31 mouse cellular contexts compared by ENCODE assay signal in genomic region chr13:24488526-24489070, GRCm38 (mm10).
"Had no signal": no experiment of that assay in that cellular context is flagged by ENCODE, and none has a peak within 500 bp of the region (broad histone marks: within the 10 kb centered on the region; RNA-seq: fewer than 3 reads in every experiment).

No protein-coding gene starts in this region.

- H3K9ac ChIP-seq: limb, embryonic 12.5 days; limb, embryonic 13.5 days; limb, embryonic 15.5 days; liver, embryonic 12.5 days; liver, embryonic 13.5 days; liver, embryonic 14.5 days; liver, embryonic 15.5 days; liver, postnatal 0 days; lung, embryonic 14.5 days; lung, embryonic 15.5 days; midbrain, embryonic 12.5 days; midbrain, embryonic 13.5 days; midbrain, embryonic 15.5 days; neural tube, embryonic 12.5 days; neural tube, embryonic 13.5 days had no signal

- DNase-seq: left cerebral cortex, postnatal 4 days; liver; liver, embryonic 13.5 days; liver, postnatal 0 days; lung, adult 18-20 months; lung, adult 2 months; lung, embryonic 14.5 days; lung, postnatal 10 days; lung, postnatal 14 days; lung, postnatal 36 days; midbrain, embryonic 14.5 days had no signal

- H3K4me1 ChIP-seq: limb, embryonic 12.5 days; limb, embryonic 15.5 days; lung, embryonic 15.5 days; midbrain, embryonic 10.5 days; midbrain, embryonic 12.5 days; neural tube, embryonic 12.5 days; neural tube, embryonic 13.5 days had no signal

- ATAC-seq: liver, embryonic 12.5 days; liver, postnatal 0 days; midbrain, embryonic 13.5 days; midbrain, embryonic 15.5 days; midbrain, embryonic 16.5 days had no signal

- H3K4me3 ChIP-seq: limb, embryonic 10.5 days; limb, embryonic 12.5 days; limb, embryonic 13.5 days; limb, embryonic 15.5 days; liver, embryonic 12.5 days; liver, embryonic 13.5 days; liver, embryonic 15.5 days; lung, embryonic 15.5 days; megakaryocyte, embryonic 14.5 days; midbrain, embryonic 10.5 days; midbrain, embryonic 12.5 days; midbrain, embryonic 13.5 days; midbrain, embryonic 15.5 days; myocyte; neural tube, embryonic 12.5 days; neural tube, embryonic 13.5 days had no signal

- H3K4me2 ChIP-seq: limb, embryonic 12.5 days; limb, embryonic 13.5 days; limb, embryonic 15.5 days; liver, embryonic 11.5 days; liver, embryonic 12.5 days; liver, embryonic 13.5 days; liver, embryonic 15.5 days; lung, embryonic 14.5 days; lung, embryonic 15.5 days; midbrain, embryonic 11.5 days; midbrain, embryonic 12.5 days; midbrain, embryonic 13.5 days; midbrain, embryonic 15.5 days; neural tube, embryonic 12.5 days; neural tube, embryonic 13.5 days had no signal

- H3K36me3 ChIP-seq: limb, embryonic 10.5 days; limb, embryonic 12.5 days; limb, embryonic 13.5 days; limb, embryonic 15.5 days; liver, embryonic 12.5 days; liver, embryonic 13.5 days; liver, embryonic 15.5 days; lung, embryonic 15.5 days; midbrain, embryonic 10.5 days; midbrain, embryonic 12.5 days; midbrain, embryonic 13.5 days; midbrain, embryonic 15.5 days; neural tube, embryonic 12.5 days; neural tube, embryonic 13.5 days had no signal

- H3K27me3 ChIP-seq: limb, embryonic 12.5 days; limb, embryonic 15.5 days; liver, embryonic 12.5 days; liver, embryonic 13.5 days; liver, embryonic 15.5 days; lung, embryonic 15.5 days; megakaryocyte, embryonic 14.5 days; midbrain, embryonic 12.5 days; midbrain, embryonic 13.5 days; midbrain, embryonic 15.5 days; neural tube, embryonic 12.5 days; neural tube, embryonic 13.5 days had no signal

- H3K9me3 ChIP-seq: limb, embryonic 10.5 days; limb, embryonic 12.5 days; limb, embryonic 13.5 days; limb, embryonic 15.5 days; liver, embryonic 12.5 days; liver, embryonic 13.5 days; liver, embryonic 15.5 days; lung, embryonic 15.5 days; megakaryocyte, embryonic 14.5 days; midbrain, embryonic 10.5 days; midbrain, embryonic 12.5 days; midbrain, embryonic 13.5 days; midbrain, embryonic 15.5 days; neural tube, embryonic 12.5 days; neural tube, embryonic 13.5 days had no signal

- H3K27ac ChIP-seq: limb, embryonic 10.5 days; limb, embryonic 12.5 days; limb, embryonic 13.5 days; limb, embryonic 15.5 days; liver, embryonic 12.5 days; liver, embryonic 13.5 days; liver, embryonic 14.5 days; liver, embryonic 15.5 days; lung, embryonic 15.5 days; macrophage; midbrain, embryonic 10.5 days; midbrain, embryonic 12.5 days; midbrain, embryonic 13.5 days; midbrain, embryonic 15.5 days; neural tube, embryonic 12.5 days; neural tube, embryonic 13.5 days had no signal
